Mouse (Mus musculus) lung, postnatal 4 days (tissue): Measurements from ENCODE around the gene Gdf3.
"Not testable (repeated sequence)": the region's sequence is repeated elsewhere in the genome, so short reads cannot be mapped to it uniquely, and the experiment has no call there.

Source experiments
- DNase-seq, 2 experiments: peaks; one replicate each; pipeline ENCODE4 v3.0.0; 2021

Gene Gdf3

GRCm38 (mm10) chr6:122609771-122610170 lies at the start of gene Gdf3:
Gene Gdf3, minus strand, starts transcription at chr6:122610087.
- no peak for DNase-seq

GRCm38 (mm10) chr6:122659567-122659966 lies 49.7 kb upstream of the Gdf3 start:
- DNase-seq, result peak in 1 of 2 experiments; percentile 22

- no peak for DNase-seq
Observed at GRCm38 (mm10) chr6:122657630-122658029, 47.7 kb upstream of the Gdf3 start.

- DNase-seq, result peak; percentile 35 to 40
Observed at GRCm38 (mm10) chr6:122654301-122654700, 44.4 kb upstream of the Gdf3 start.

GRCm38 (mm10) chr6:122650398-122650980 lies 40.6 kb upstream of the Gdf3 start:
- peak; percentile 31 to 32 for DNase-seq

GRCm38 (mm10) chr6:122649903-122650302 lies 40.0 kb upstream of the Gdf3 start:
- DNase-seq, result no peak

- DNase-seq, result not testable (repeated sequence)
Observed at GRCm38 (mm10) chr6:122644196-122644595, 34.3 kb upstream of the Gdf3 start.

GRCm38 (mm10) chr6:122637566-122637965 lies 27.7 kb upstream of the Gdf3 start:
- not testable (repeated sequence) for DNase-seq

- DNase-seq, result no peak
Observed at GRCm38 (mm10) chr6:122636666-122637065, 26.8 kb upstream of the Gdf3 start.

- DNase-seq, result peak; percentile 42 to 55
Observed at GRCm38 (mm10) chr6:122635315-122635714, 25.4 kb upstream of the Gdf3 start.

- DNase-seq, result peak in 1 of 2 experiments; percentile 35
Observed at GRCm38 (mm10) chr6:122633411-122633810, 23.5 kb upstream of the Gdf3 start.

GRCm38 (mm10) chr6:122627469-122628108 lies 17.7 kb upstream of the Gdf3 start:
- no peak for DNase-seq

GRCm38 (mm10) chr6:122626110-122626509 lies 16.2 kb upstream of the Gdf3 start, which contains the start of gene Dppa3:
Gene Dppa3, plus strand, starts transcription at chr6:122626410.
- DNase-seq, result no peak

GRCm38 (mm10) chr6:122625156-122625555 lies 15.3 kb upstream of the Gdf3 start:
- DNase-seq, result no peak

GRCm38 (mm10) chr6:122624480-122624879 lies 14.6 kb upstream of the Gdf3 start:
- DNase-seq, result no peak

- no peak for DNase-seq
Observed at GRCm38 (mm10) chr6:122621066-122621465, 11.2 kb upstream of the Gdf3 start.

GRCm38 (mm10) chr6:122616022-122616421 lies 6.1 kb upstream of the Gdf3 start:
- DNase-seq, result no peak

- DNase-seq, result peak in 1 of 2 experiments; percentile 21
Observed at GRCm38 (mm10) chr6:122614047-122614446, 4.2 kb upstream of the Gdf3 start.

- no peak for DNase-seq
Observed at GRCm38 (mm10) chr6:122612426-122612825, 2.5 kb upstream of the Gdf3 start.

- no peak for DNase-seq
Observed at GRCm38 (mm10) chr6:122609377-122609728, 534 bp downstream of the Gdf3 start.

- DNase-seq, result no peak
Observed at GRCm38 (mm10) chr6:122608434-122609376, 1.2 kb downstream of the Gdf3 start.

- DNase-seq, result no peak
Observed at GRCm38 (mm10) chr6:122607700-122608099, 2.2 kb downstream of the Gdf3 start.

GRCm38 (mm10) chr6:122606661-122607060 lies 3.2 kb downstream of the Gdf3 start:
- no peak for DNase-seq

- no peak for DNase-seq
Observed at GRCm38 (mm10) chr6:122605483-122605882, 4.4 kb downstream of the Gdf3 start.
